Mouse (Mus musculus) layer of hippocampus, adult 8-10 months (tissue): Measurements from ENCODE around the gene Gm13276. TPM values are rescaled to one million over a fixed set of nuclear protein-coding genes. Genes with fewer than 3 reads are reported as not detected.
"Not testable (repeated sequence)": the region's sequence is repeated elsewhere in the genome, so short reads cannot be mapped to it uniquely, and the experiment has no call there.

Experiments
- DNase-seq, 2 experiments: peaks; one replicate each; pipeline ENCODE4 v3.0.0; 2022; ENCODE audit warnings: low spot score in 2 of 2
- total RNA-seq, 4 experiments: library from RNA; stranded (reverse); gene quantifications; 2 replicates each; pipeline ENCODE4 v1.2.4; 2022

The Gm13276 gene
- not detected for total RNA-seq

- not testable (repeated sequence) for DNase-seq
Measured at GRCm38 (mm10) chr4:88785409-88785808, at the start of gene Gm13276. Gene Gm13276 (plus strand): TSS chr4:88785709.

- DNase-seq = peak in 1 of 2 experiments; percentile 40
Measured at GRCm38 (mm10) chr4:88738480-88738879, 47.0 kb upstream of the Gm13276 start.

- DNase-seq = no peak
Measured at GRCm38 (mm10) chr4:88739036-88739435, 46.5 kb upstream of the Gm13276 start.

GRCm38 (mm10) chr4:88741426-88741825 is 44.1 kb upstream of the Gm13276 start:
- no peak for DNase-seq

- no peak for DNase-seq
Measured at GRCm38 (mm10) chr4:88742771-88743371, 42.6 kb upstream of the Gm13276 start.

- no peak for DNase-seq
Measured at GRCm38 (mm10) chr4:88744207-88744606, 41.3 kb upstream of the Gm13276 start.

- DNase-seq = no peak
Measured at GRCm38 (mm10) chr4:88749926-88750325, 35.6 kb upstream of the Gm13276 start.

- peak; percentile 72 to 82 for DNase-seq
Measured at GRCm38 (mm10) chr4:88754818-88755340, 30.6 kb upstream of the Gm13276 start, which contains the start of gene Gm13271. Gene Gm13271 (plus strand): TSS chr4:88754868.

GRCm38 (mm10) chr4:88756581-88757513 is 28.7 kb upstream of the Gm13276 start:
- not testable (repeated sequence) for DNase-seq

- peak; percentile 92 to 94 for DNase-seq
Measured at GRCm38 (mm10) chr4:88757628-88758031, 27.9 kb upstream of the Gm13276 start.

- peak in 1 of 2 experiments; percentile 17 for DNase-seq
Measured at GRCm38 (mm10) chr4:88758751-88759150, 26.8 kb upstream of the Gm13276 start.

- peak in 1 of 2 experiments; percentile 47 for DNase-seq
Measured at GRCm38 (mm10) chr4:88759610-88760268, 25.8 kb upstream of the Gm13276 start, which contains the start of gene Gm13283. Gene Gm13283 (plus strand): TSS chr4:88760119.

GRCm38 (mm10) chr4:88760431-88760830 is 25.1 kb upstream of the Gm13276 start:
- peak; percentile 41 to 50 for DNase-seq

GRCm38 (mm10) chr4:88761776-88762175 is 23.7 kb upstream of the Gm13276 start:
- peak; percentile 70 to 78 for DNase-seq

GRCm38 (mm10) chr4:88762341-88762740 is 23.2 kb upstream of the Gm13276 start:
- not testable (repeated sequence) for DNase-seq

- DNase-seq = peak in 1 of 2 experiments; percentile 14
Measured at GRCm38 (mm10) chr4:88763384-88764018, 22.0 kb upstream of the Gm13276 start.

- not testable (repeated sequence) for DNase-seq
Measured at GRCm38 (mm10) chr4:88773534-88773933, 12.0 kb upstream of the Gm13276 start, which contains the start of gene Gm13290. Gene Gm13290 (plus strand): TSS chr4:88773834.

GRCm38 (mm10) chr4:88776622-88777021 is 8.9 kb upstream of the Gm13276 start, which contains the start of gene Gm13289:
Gene Gm13289 (plus strand): TSS chr4:88776922.
- not testable (repeated sequence) for DNase-seq

- DNase-seq = not testable (repeated sequence)
Measured at GRCm38 (mm10) chr4:88779550-88779949, 6.0 kb upstream of the Gm13276 start, which contains the start of gene Gm13272. Gene Gm13272 (plus strand): TSS chr4:88779850.

GRCm38 (mm10) chr4:88780320-88780719 is 5.2 kb upstream of the Gm13276 start:
- DNase-seq = not testable (repeated sequence)
